Mouse (Mus musculus) skeletal muscle tissue, adult 2 months (tissue): ENCODE measurements around the gene Tbc1d2.

Experiments used
- DNase-seq: peaks from one replicate; pipeline ENCODE4 v3.0.0-alpha.2; 2012; ENCODE audit warnings: low read depth, low spot score

Tbc1d2 gene

GRCm38 (mm10) chr4:46650086-46650753, at the start of gene Tbc1d2:
TSS of gene Tbc1d2 (minus strand) at chr4:46650209.
- DNase-seq: peak; percentile 83

GRCm38 (mm10) chr4:46696467-46696866, 46.5 kb upstream of the Tbc1d2 start:
- no peak for DNase-seq

GRCm38 (mm10) chr4:46690565-46690964, 40.6 kb upstream of the Tbc1d2 start:
- DNase-seq: no peak

- DNase-seq: no peak
These were observed 40.0 kb upstream of the Tbc1d2 start for GRCm38 (mm10) chr4:46690023-46690420.

GRCm38 (mm10) chr4:46689397-46690022, 39.5 kb upstream of the Tbc1d2 start:
- peak; percentile 48 for DNase-seq

GRCm38 (mm10) chr4:46688213-46688832, 38.3 kb upstream of the Tbc1d2 start:
- no peak for DNase-seq

- DNase-seq: no peak
These were observed 34.2 kb upstream of the Tbc1d2 start for GRCm38 (mm10) chr4:46684160-46684559.

- no peak for DNase-seq
These were observed 26.6 kb upstream of the Tbc1d2 start for GRCm38 (mm10) chr4:46676646-46677045.

GRCm38 (mm10) chr4:46675992-46676391, 26.0 kb upstream of the Tbc1d2 start:
- DNase-seq: no peak

GRCm38 (mm10) chr4:46675272-46675785, 25.3 kb upstream of the Tbc1d2 start:
- no peak for DNase-seq

GRCm38 (mm10) chr4:46668620-46669019, 18.6 kb upstream of the Tbc1d2 start:
- no peak for DNase-seq

GRCm38 (mm10) chr4:46666420-46666819, 16.4 kb upstream of the Tbc1d2 start:
- DNase-seq: no peak

- DNase-seq: no peak
These were observed 15.4 kb upstream of the Tbc1d2 start for GRCm38 (mm10) chr4:46665371-46665774.

- DNase-seq: peak; percentile 24
These were observed 14.4 kb upstream of the Tbc1d2 start for GRCm38 (mm10) chr4:46664123-46665009.

GRCm38 (mm10) chr4:46661433-46661832, 11.4 kb upstream of the Tbc1d2 start:
- DNase-seq: no peak

- no peak for DNase-seq
These were observed 8.9 kb upstream of the Tbc1d2 start for GRCm38 (mm10) chr4:46658946-46659345.

- peak; percentile 54 for DNase-seq
These were observed 7.1 kb upstream of the Tbc1d2 start for GRCm38 (mm10) chr4:46657116-46657515.

GRCm38 (mm10) chr4:46655956-46656355, 5.9 kb upstream of the Tbc1d2 start:
- DNase-seq: no peak

GRCm38 (mm10) chr4:46655298-46655697, 5.3 kb upstream of the Tbc1d2 start:
- no peak for DNase-seq

GRCm38 (mm10) chr4:46649161-46649560, 848 bp downstream of the Tbc1d2 start:
- no peak for DNase-seq

GRCm38 (mm10) chr4:46643676-46644112, 6.3 kb downstream of the Tbc1d2 start:
- no peak for DNase-seq
